Mouse (Mus musculus): ENCODE results near the gene Rbm8a2.
"Not testable (repeated sequence)": the region's sequence is repeated elsewhere in the genome, so short reads cannot be mapped to it uniquely, and the experiment has no call there.

The Rbm8a2 gene

GRCm38 (mm10) chr1:175979014-175979413, at the start of gene Rbm8a2:
Gene Rbm8a2 (minus strand): TSS chr1:175979114.
- not testable (repeated sequence) for DNase-seq (ENCODE audit: low read depth in 1 of 2, low spot score in 2 of 2)

GRCm38 (mm10) chr1:176028397-176028796, 49.5 kb upstream of the Rbm8a2 start:
- DNase-seq (ENCODE audit: low read depth in 1 of 2, low spot score in 2 of 2) = no peak

GRCm38 (mm10) chr1:176024501-176024900, 45.6 kb upstream of the Rbm8a2 start:
- no peak for DNase-seq (ENCODE audit: low read depth in 1 of 2, low spot score in 2 of 2)

GRCm38 (mm10) chr1:176018523-176018922, 39.6 kb upstream of the Rbm8a2 start:
- no peak for DNase-seq (ENCODE audit: low read depth in 1 of 2, low spot score in 2 of 2)

- no peak for DNase-seq (ENCODE audit: low read depth in 1 of 2, low spot score in 2 of 2)
Observed at GRCm38 (mm10) chr1:176016076-176016475, 37.2 kb upstream of the Rbm8a2 start.

- DNase-seq (ENCODE audit: low read depth in 1 of 2, low spot score in 2 of 2) = no peak
Observed at GRCm38 (mm10) chr1:176013497-176014268, 34.8 kb upstream of the Rbm8a2 start.

- no peak for DNase-seq (ENCODE audit: low read depth in 1 of 2, low spot score in 2 of 2)
Observed at GRCm38 (mm10) chr1:176011535-176011934, 32.6 kb upstream of the Rbm8a2 start.

- DNase-seq (ENCODE audit: low read depth in 1 of 2, low spot score in 2 of 2) = no peak
Observed at GRCm38 (mm10) chr1:176011072-176011471, 32.2 kb upstream of the Rbm8a2 start.

- DNase-seq (ENCODE audit: low read depth in 1 of 2, low spot score in 2 of 2) = no peak
Observed at GRCm38 (mm10) chr1:176008411-176008810, 29.5 kb upstream of the Rbm8a2 start.

- no peak for DNase-seq (ENCODE audit: low read depth in 1 of 2, low spot score in 2 of 2)
Observed at GRCm38 (mm10) chr1:176000599-176000998, 21.7 kb upstream of the Rbm8a2 start.

- DNase-seq (ENCODE audit: low read depth in 1 of 2, low spot score in 2 of 2) = no peak
Observed at GRCm38 (mm10) chr1:175997076-175997651, 18.2 kb upstream of the Rbm8a2 start.

- DNase-seq (ENCODE audit: low read depth in 1 of 2, low spot score in 2 of 2) = no peak
Observed at GRCm38 (mm10) chr1:175988912-175989311, 10.0 kb upstream of the Rbm8a2 start.

- no peak for DNase-seq (ENCODE audit: low read depth in 1 of 2, low spot score in 2 of 2)
Observed at GRCm38 (mm10) chr1:175988448-175988847, 9.5 kb upstream of the Rbm8a2 start.

GRCm38 (mm10) chr1:175970710-175971109, 8.2 kb downstream of the Rbm8a2 start:
- no peak for DNase-seq (ENCODE audit: low read depth in 1 of 2, low spot score in 2 of 2)

- no peak for DNase-seq (ENCODE audit: low read depth in 1 of 2, low spot score in 2 of 2)
Observed at GRCm38 (mm10) chr1:175967004-175967745, 11.7 kb downstream of the Rbm8a2 start.

- DNase-seq (ENCODE audit: low read depth in 1 of 2, low spot score in 2 of 2) = no peak
Observed at GRCm38 (mm10) chr1:175961786-175962185, 17.1 kb downstream of the Rbm8a2 start.

- DNase-seq (ENCODE audit: low read depth in 1 of 2, low spot score in 2 of 2) = no peak
Observed at GRCm38 (mm10) chr1:175950851-175951250, 28.1 kb downstream of the Rbm8a2 start.

- no peak for DNase-seq (ENCODE audit: low read depth in 1 of 2, low spot score in 2 of 2)
Observed at GRCm38 (mm10) chr1:175950421-175950820, 28.5 kb downstream of the Rbm8a2 start.

GRCm38 (mm10) chr1:175946718-175947315, 32.1 kb downstream of the Rbm8a2 start:
- DNase-seq (ENCODE audit: low read depth in 1 of 2, low spot score in 2 of 2) = no peak

GRCm38 (mm10) chr1:175943168-175943567, 35.7 kb downstream of the Rbm8a2 start:
- DNase-seq (ENCODE audit: low read depth in 1 of 2, low spot score in 2 of 2) = no peak

- DNase-seq (ENCODE audit: low read depth in 1 of 2, low spot score in 2 of 2) = no peak
Observed at GRCm38 (mm10) chr1:175938731-175939130, 40.2 kb downstream of the Rbm8a2 start.

Data from monocyte, adult 2 months (primary cell).